Mouse (Mus musculus) kidney, adult 2 months (tissue): ENCODE measurements at regions not wholly inside any gene's neighbourhood (a gene's known extent, or its start where the extent isn't known, plus 50 kb on each side); places are given as distances from the start of the nearest gene placed in this dataset.

ENCODE experiments used
- CTCF ChIP-seq: fragments of 200-500 bp; conservative IDR thresholded peaks from 2 replicates; pipeline ENCODE4 v1.5.1; 2011; ENCODE audit warnings: low read depth, mild to moderate bottlenecking, control low read depth, low read length, moderate library complexity, mixed read lengths; ENCODE audit not compliant: insufficient read depth, insufficient read length
- POLR2A ChIP-seq: fragments of 200-500 bp; IDR thresholded peaks from one replicate; pipeline ENCODE4 v1.6.1; 2011; ENCODE audit warnings: low read depth, low read length, control low read depth

- TF ChIP-seq CTCF = no peak
- no peak for TF ChIP-seq POLR2A
These were observed 113.4 kb upstream of the Gm17728 start for GRCm38 (mm10) chr17:9308507-9308906.
